Mouse (Mus musculus) ovary, postnatal 10 days (tissue): Measurements from ENCODE around the gene Slc40a1.

Experiments
- DNase-seq: peaks from one replicate; pipeline ENCODE4 v3.0.0; 2022; ENCODE audit warnings: low spot score

The Slc40a1 gene

GRCm38 (mm10) chr1:45926393-45926763 lies at the start of gene Slc40a1:
Gene Slc40a1, minus strand, starts transcription at chr1:45926523.
- no peak for DNase-seq

- DNase-seq, result no peak
Observed at GRCm38 (mm10) chr1:45971314-45971713, 45.0 kb upstream of the Slc40a1 start.

GRCm38 (mm10) chr1:45948988-45949387 lies 22.7 kb upstream of the Slc40a1 start:
- DNase-seq, result no peak

- DNase-seq, result no peak
Observed at GRCm38 (mm10) chr1:45947843-45948242, 21.5 kb upstream of the Slc40a1 start.

- no peak for DNase-seq
Observed at GRCm38 (mm10) chr1:45931127-45931526, 4.8 kb upstream of the Slc40a1 start.

GRCm38 (mm10) chr1:45926911-45927310 lies 588 bp upstream of the Slc40a1 start:
- no peak for DNase-seq

GRCm38 (mm10) chr1:45925500-45926392 lies 577 bp downstream of the Slc40a1 start:
- DNase-seq, result peak; percentile 53

- peak; percentile 7 for DNase-seq
Observed at GRCm38 (mm10) chr1:45925131-45925499, 1.2 kb downstream of the Slc40a1 start.

- DNase-seq, result no peak
Observed at GRCm38 (mm10) chr1:45924516-45924915, 1.8 kb downstream of the Slc40a1 start.

- no peak for DNase-seq
Observed at GRCm38 (mm10) chr1:45923306-45923705, 3.0 kb downstream of the Slc40a1 start.

GRCm38 (mm10) chr1:45920703-45921102 lies 5.6 kb downstream of the Slc40a1 start:
- no peak for DNase-seq

GRCm38 (mm10) chr1:45919752-45920151 lies 6.6 kb downstream of the Slc40a1 start:
- DNase-seq, result no peak

- DNase-seq, result no peak
Observed at GRCm38 (mm10) chr1:45917136-45917803, 9.1 kb downstream of the Slc40a1 start.

GRCm38 (mm10) chr1:45916174-45916573 lies 10.1 kb downstream of the Slc40a1 start:
- DNase-seq, result no peak

- DNase-seq, result no peak
Observed at GRCm38 (mm10) chr1:45914236-45914635, 12.1 kb downstream of the Slc40a1 start.

- no peak for DNase-seq
Observed at GRCm38 (mm10) chr1:45905107-45905821, 21.1 kb downstream of the Slc40a1 start.

- DNase-seq, result no peak
Observed at GRCm38 (mm10) chr1:45904161-45904560, 22.2 kb downstream of the Slc40a1 start.

- no peak for DNase-seq
Observed at GRCm38 (mm10) chr1:45898044-45898443, 28.3 kb downstream of the Slc40a1 start.

GRCm38 (mm10) chr1:45894168-45894912 lies 32.0 kb downstream of the Slc40a1 start:
- DNase-seq, result no peak

GRCm38 (mm10) chr1:45891986-45892385 lies 34.3 kb downstream of the Slc40a1 start:
- no peak for DNase-seq

GRCm38 (mm10) chr1:45890173-45890572 lies 36.1 kb downstream of the Slc40a1 start, which contains the start of gene Gm5269:
Gene Gm5269, minus strand, starts transcription at chr1:45890273.
- DNase-seq, result no peak

GRCm38 (mm10) chr1:45886800-45887199 lies 39.5 kb downstream of the Slc40a1 start:
- no peak for DNase-seq
